Mouse (Mus musculus): ENCODE results near the gene Gm6217. TPM values are rescaled to one million over a fixed set of nuclear protein-coding genes. Genes with fewer than 3 reads are reported as not detected.

The Gm6217 gene
- total RNA-seq, 4 experiments from 2014 or later = not detected

Other genes starting within 250 kb of the Gm6217 start
- 100 to 1,000 TPM; 118 to 174 (median 140) TPM for gene Mff, start 206.5 kb downstream of the Gm6217 start, total RNA-seq (2022)
- gene Tm4sf20, start 162.9 kb downstream of the Gm6217 start, total RNA-seq (2022) = not detected
- gene Gm47791, start 160.2 kb downstream of the Gm6217 start, total RNA-seq (2022) = not detected
- 10 to 100 TPM; 22.0 to 24.1 (median 23.1) TPM for gene Agfg1, start 91.9 kb downstream of the Gm6217 start, total RNA-seq (2022)
- not detected for gene A030005L19Rik, start 18.1 kb downstream of the Gm6217 start, total RNA-seq (2022)
- not detected for gene A030014E15Rik, start 6.5 kb downstream of the Gm6217 start, total RNA-seq (2022)
- gene A030003K21Rik, start 12.0 kb upstream of the Gm6217 start, total RNA-seq (2022) = not detected
- gene Gm7544, start 24.6 kb upstream of the Gm6217 start, total RNA-seq (2022) = not detected
- gene Gm47955, start 28.9 kb upstream of the Gm6217 start, total RNA-seq (2022) = not detected
- gene Gm47959, start 69.1 kb upstream of the Gm6217 start, total RNA-seq (2022) = not detected
- under 1 TPM in 1 of 4 experiments, not detected in 3; 0.27 TPM for gene Slc19a3, start 107.0 kb upstream of the Gm6217 start, total RNA-seq (2022)
- gene Krtap28-10, start 111.1 kb upstream of the Gm6217 start, total RNA-seq (2022) = not detected
- not detected for gene Gm47969, start 113.5 kb upstream of the Gm6217 start, total RNA-seq (2022)
- gene A030005K14Rik, start 128.0 kb upstream of the Gm6217 start, total RNA-seq (2022) = not detected
- not detected for gene Krtap28-13, start 129.5 kb upstream of the Gm6217 start, total RNA-seq (2022)
- gene Ccl20, start 185.4 kb upstream of the Gm6217 start, total RNA-seq (2022) = not detected
- not detected for gene Daw1, start 228.4 kb upstream of the Gm6217 start, total RNA-seq (2022)

All from gastrocnemius, adult 8-10 months (tissue).